Mouse (Mus musculus) bone marrow macrophage, adult 2 months (primary cell): ENCODE results near the gene Tbc1d13.

ENCODE experiments used
- CTCF ChIP-seq: IDR thresholded peaks from 2 replicates; pipeline ENCODE4 v1.5.1; 2012; ENCODE audit warnings: low read depth, mild to moderate bottlenecking, low read length, moderate library complexity
- POLR2A ChIP-seq: IDR thresholded peaks from 2 replicates; pipeline ENCODE4 v1.6.1; 2012; ENCODE audit warnings: mild to moderate bottlenecking, low read depth, low read length, borderline replicate concordance

DNA sequence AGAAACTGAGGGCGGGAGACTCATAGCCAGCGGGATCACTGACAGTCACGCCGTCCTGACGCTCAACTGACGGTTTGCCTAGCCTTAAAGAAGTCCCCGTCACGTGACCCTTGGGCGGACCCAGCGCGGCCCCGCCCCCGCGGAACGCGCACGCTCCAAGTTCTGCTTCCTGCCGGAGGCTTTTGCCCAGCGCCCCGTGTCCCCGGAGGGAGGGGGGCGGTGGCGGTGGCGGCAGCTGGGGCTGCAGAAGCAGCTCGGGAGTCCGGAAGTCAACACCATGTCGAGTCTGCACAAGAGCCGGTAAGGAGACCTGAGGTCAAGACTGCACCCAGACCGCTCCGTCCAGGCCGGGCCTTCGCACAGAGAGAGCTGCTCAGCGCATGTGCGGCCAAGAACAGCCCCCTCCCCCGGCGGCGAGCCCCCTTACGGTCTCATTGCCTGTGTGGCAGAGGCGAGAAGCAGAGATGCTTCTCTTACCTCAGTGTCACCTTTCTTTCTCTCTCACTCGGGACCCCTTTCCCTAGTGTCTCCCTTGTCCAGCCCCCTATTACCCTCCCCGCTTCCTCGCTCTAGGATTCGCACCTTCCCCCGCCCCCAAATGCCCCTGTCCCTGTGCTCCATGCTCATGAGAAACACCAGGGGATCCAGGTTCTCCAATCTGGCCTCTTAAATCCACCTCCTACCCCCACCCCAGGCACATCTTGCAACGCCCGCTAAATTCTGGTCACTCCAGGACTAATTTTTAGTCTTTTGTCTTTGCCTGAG is at the start of gene Tbc1d13:
- TF ChIP-seq POLR2A = 0 out of 2 replicates have a peak, but pooled peaks have one; percentile 21
- no peak for TF ChIP-seq CTCF
